Mouse (Mus musculus) stomach, embryonic 15.5 days (tissue): ENCODE measurements around the gene Zfp541. TPM values are rescaled to one million over a fixed set of nuclear protein-coding genes. Genes with fewer than 3 reads are reported as not detected.

Source experiments
- ATAC-seq: fragments of 200-750 bp; cut with Nextera tagmentation; 2 replicates; pipeline ENCODE4 v1.8.0; 2017; ENCODE audit warnings: low read depth, moderate number of reproducible peaks, moderate TSS enrichment; ENCODE audit not compliant: insufficient read depth, low FRiP score
- H3K27ac ChIP-seq: fragments of 300-500 bp; sonication (generic); 2 replicates; pipeline ENCODE4 v1.5.1; 2015; ENCODE audit warnings: mild to moderate bottlenecking, inconsistent platforms
- H3K27me3 ChIP-seq: fragments of 300-500 bp; sonication (generic); replicated peaks from 2 replicates; pipeline ENCODE4 v1.6.1; 2015; ENCODE audit warnings: inconsistent platforms
- H3K36me3 ChIP-seq: fragments of 300-500 bp; sonication (generic); 2 replicates; pipeline ENCODE4 v1.6.1; 2015; ENCODE audit warnings: inconsistent platforms
- H3K4me1 ChIP-seq: fragments of 300-500 bp; sonication (generic); 2 replicates; pipeline ENCODE4 v1.6.1; 2015; ENCODE audit warnings: inconsistent platforms
- H3K4me2 ChIP-seq: fragments of 300-500 bp; sonication (generic); 2 replicates; pipeline ENCODE4 v1.6.1; 2015; ENCODE audit warnings: mild to moderate bottlenecking, inconsistent platforms
- H3K4me3 ChIP-seq: fragments of 300-500 bp; sonication (generic); replicated peaks from 2 replicates; pipeline ENCODE4 v1.5.1; 2015; ENCODE audit warnings: inconsistent platforms
- H3K9ac ChIP-seq: fragments of 300-500 bp; sonication (generic); 2 replicates; pipeline ENCODE4 v1.6.1; 2015; ENCODE audit warnings: inconsistent platforms
- H3K9me3 ChIP-seq: fragments of 300-500 bp; sonication (generic); 2 replicates; pipeline ENCODE4 v1.6.1; 2016; ENCODE audit warnings: inconsistent platforms
- WGBS: fragments of 180-500 bp; shearing (Covaris S2); methylation state at CpG from one replicate; pipeline ENCODE4 v1.1.7; 2015; 5-methylcytosine and 5-hydroxymethylcytosine counted together
- polyA plus RNA-seq: library from polyadenylated mRNA; unstranded; fragments of >200 nt; fragmentation: Nextera tagmentation; extraction: Ambion mirVana; gene quantifications from 2 replicates; pipeline ENCODE4 v1.2.1, GENCODE M21; 2015

Zfp541 gene
- polyA plus RNA-seq, 1 experiment from 2014 or later: 0.10 TPM

DNA sequence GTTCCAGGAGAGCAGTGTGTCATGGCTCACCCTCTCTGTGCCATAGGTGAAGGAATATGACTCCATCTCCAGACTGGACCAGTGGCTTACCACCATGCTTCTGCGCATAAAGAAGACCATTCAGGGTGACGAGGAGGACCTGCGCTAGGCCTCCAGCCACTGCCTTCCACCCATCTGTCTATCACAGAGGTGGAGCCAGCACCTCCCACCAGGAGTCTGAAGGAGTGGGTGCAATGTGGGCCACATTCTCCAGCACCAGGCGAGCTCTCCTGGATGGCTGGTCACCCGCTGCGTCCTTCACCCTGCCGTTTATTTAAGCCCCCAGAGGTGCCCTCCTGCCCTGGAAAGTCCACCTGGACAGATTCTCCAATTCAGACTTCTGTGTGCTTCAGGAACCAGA lies 54.8 kb downstream of the Zfp541 start:
- no peak for ATAC-seq
- H3K4me1 ChIP-seq: peaks cover 4% of the 10 kb centered on the region
- H3K36me3 ChIP-seq: peaks cover 51% of the 10 kb centered on the region

DNA sequence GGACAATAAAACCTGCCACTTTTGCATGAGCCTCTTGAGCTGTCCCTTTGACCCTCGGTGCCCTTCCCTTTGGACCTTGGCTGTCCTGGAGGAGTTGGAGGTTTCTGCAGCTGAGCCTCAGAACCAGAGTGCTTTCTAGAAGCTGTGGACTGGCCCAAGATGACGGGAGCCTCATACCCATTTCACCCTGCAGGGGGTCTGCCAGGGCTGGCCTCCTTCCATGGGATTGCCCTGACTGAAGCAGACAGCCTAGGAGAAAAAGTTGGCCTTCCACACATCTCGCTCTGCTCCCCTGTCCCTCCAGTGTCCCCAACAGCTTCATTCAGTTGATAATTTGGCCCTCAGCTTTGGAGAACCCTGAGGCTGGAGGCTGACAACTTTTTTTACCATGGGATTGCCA lies 55.5 kb downstream of the Zfp541 start:
- no peaks in the 10 kb centered on the region for H3K27me3 ChIP-seq
- H3K9ac ChIP-seq: no peak overlapping the region
- H3K36me3 ChIP-seq: peaks cover 44% of the 10 kb centered on the region
- no peaks in the 10 kb centered on the region for H3K9me3 ChIP-seq
- H3K27ac ChIP-seq: no peak overlapping the region
- H3K4me1 ChIP-seq: peaks cover 4% of the 10 kb centered on the region
- 82% methylated on average over 3 of the region's 3 CpGs for WGBS
- no peak overlapping the region for H3K4me2 ChIP-seq
- ATAC-seq: no peak
- no peak overlapping the region for H3K4me3 ChIP-seq

More for the DNA sequence above, 54.8 kb downstream of the Zfp541 start:
- Histone ChIP-seq H3K4me2 (no peak overlapping the region), H3K4me3 (no peak overlapping the region), H3K9ac (no peak overlapping the region), H3K27ac (no peak overlapping the region), H3K27me3 (no peaks in the 10 kb centered on the region), H3K9me3 (no peaks in the 10 kb centered on the region)
- WGBS: 96% methylated on average over 7 of the region's 7 CpGs

DNA sequence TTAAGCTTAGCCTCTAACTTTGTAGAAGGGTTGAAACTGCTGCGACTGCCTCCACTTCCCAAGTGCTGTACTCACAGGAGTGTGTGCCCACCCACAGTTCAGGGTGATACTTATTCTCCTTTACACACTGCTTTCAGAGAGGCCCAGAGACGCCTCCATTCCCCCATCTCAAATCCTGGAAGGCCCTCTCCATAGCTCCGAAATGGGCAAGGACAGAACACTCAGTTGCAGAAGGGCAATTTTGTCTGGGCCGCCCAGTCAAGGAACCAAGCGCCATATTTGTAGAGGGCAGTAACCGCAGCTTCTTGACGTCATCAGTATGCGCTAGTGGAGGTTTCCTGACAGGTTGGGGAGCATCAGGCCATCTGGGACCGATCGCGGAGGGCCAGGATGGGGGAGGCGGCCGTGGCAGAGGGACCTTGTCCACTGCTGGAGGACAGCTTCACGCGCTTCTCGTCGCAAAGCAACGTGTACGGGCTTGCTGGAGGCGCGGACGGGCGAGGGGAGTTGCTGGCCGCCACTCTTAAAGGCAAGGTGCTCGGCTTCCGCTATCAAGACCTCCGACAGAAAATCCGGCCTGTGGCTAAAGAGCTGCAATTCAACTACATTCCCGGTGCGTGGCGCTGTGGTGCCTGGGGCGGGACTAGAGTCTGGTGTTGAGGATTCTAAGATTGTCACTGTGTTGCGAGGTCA lies 58.1 kb downstream of the Zfp541 start, which contains the start of gene Kptn:
Gene Kptn (plus strand): TSS at position 327 of the 693 bp plus-strand sequence.
- ATAC-seq: peak; percentile 85
- peaks cover 19% of the 10 kb centered on the region for H3K36me3 ChIP-seq

DNA sequence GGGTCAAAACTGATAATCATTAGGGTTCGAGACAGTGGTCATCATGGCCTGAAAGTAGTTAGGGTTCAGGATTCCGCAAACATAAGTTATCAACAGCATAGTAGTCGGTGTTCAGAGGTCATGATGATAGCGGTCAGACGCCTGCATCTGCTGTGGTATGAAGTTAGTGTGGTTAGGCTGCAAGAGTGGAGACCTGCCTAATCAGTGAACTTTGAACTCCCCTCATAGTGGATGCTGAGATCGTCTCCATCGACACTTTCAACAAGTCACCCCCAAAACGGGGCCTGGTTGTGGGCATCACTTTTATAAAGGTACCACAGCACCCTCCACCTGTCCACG lies 58.6 kb downstream of the Zfp541 start:
- peaks cover 15% of the 10 kb centered on the region for H3K36me3 ChIP-seq
- no peaks in the 10 kb centered on the region for H3K27me3 ChIP-seq
- H3K4me2 ChIP-seq: peak overlapping the region; percentile 65
- WGBS: 40% methylated on average over 9 of the region's 9 CpGs
- peak; percentile 11; the same call in 1 of the 2 replicates for ATAC-seq
- no peaks in the 10 kb centered on the region for H3K9me3 ChIP-seq
- H3K9ac ChIP-seq: no peak overlapping the region
- H3K4me3 ChIP-seq: peak overlapping the region; percentile 83
- H3K4me1 ChIP-seq: peaks cover 4% of the 10 kb centered on the region
- H3K27ac ChIP-seq: no peak overlapping the region

More for the DNA sequence above, 58.1 kb downstream of the Zfp541 start, which contains the start of gene Kptn:
- H3K4me1 ChIP-seq: peaks cover 4% of the 10 kb centered on the region
- H3K9me3 ChIP-seq: no peaks in the 10 kb centered on the region
- under 1% methylated on average over 33 of the region's 33 CpGs for WGBS
- H3K9ac ChIP-seq: peak within 1 kb of the TSS; percentile 63; the same call in 1 of the 2 replicates
- H3K27ac ChIP-seq: peak within 1 kb of the TSS; percentile 89
- H3K27me3 ChIP-seq: no peaks in the 10 kb centered on the region
- peak within 1 kb of the TSS; percentile 65 for H3K4me2 ChIP-seq
- H3K4me3 ChIP-seq: peak within 1 kb of the TSS; percentile 83

DNA sequence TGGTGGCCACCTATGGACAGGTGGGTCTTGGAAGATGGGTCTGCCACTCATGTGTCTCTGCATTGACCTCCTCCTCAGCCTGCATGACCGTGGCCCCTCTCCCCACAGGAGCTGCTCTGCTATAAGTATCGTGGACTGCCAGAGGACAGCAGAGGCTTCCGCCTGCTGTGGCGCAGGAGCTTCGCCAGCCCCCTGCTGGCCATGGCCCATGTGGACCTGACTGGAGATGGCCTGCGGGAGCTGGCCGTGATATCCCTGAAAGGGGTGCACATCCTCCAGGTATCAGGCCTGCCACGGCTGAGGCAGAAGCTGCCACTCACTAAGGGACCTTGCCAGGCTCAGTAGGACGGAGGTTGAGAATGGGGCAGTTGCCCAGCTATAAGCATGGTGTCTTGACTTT lies 64.2 kb downstream of the Zfp541 start:
- H3K27me3 ChIP-seq: no peaks in the 10 kb centered on the region
- 78% methylated on average over 9 of the region's 9 CpGs for WGBS
- no peaks in the 10 kb centered on the region for H3K9me3 ChIP-seq
- H3K4me2 ChIP-seq: no peak overlapping the region
- peaks cover 12% of the 10 kb centered on the region; the same call in 1 of the 2 replicates for H3K4me1 ChIP-seq
- no peak for ATAC-seq
- no peak overlapping the region for H3K27ac ChIP-seq
- H3K4me3 ChIP-seq: no peak overlapping the region
- H3K9ac ChIP-seq: no peak overlapping the region
- no peaks in the 10 kb centered on the region for H3K36me3 ChIP-seq

DNA sequence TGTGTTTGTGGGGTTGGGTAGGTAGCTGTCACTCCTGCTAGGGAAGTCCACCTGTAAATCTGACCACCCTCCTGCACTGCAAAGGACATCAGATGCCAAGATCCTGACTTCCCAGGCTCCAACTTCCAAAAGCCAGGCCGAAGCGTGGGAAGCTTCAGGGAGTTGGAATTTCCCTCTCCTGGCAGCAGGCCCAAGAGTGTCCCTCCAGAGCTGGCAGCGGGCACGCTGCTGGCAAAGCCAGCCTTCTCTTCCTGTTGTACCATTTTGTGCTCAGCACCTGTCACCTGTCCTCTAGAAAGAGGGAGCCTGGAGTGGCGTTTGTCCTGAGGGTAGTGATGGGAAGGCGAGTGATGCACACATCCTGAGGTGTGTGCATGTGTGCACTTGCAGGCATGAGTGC lies 66.7 kb downstream of the Zfp541 start:
- H3K9me3 ChIP-seq: no peaks in the 10 kb centered on the region
- no peaks in the 10 kb centered on the region for H3K27me3 ChIP-seq
- 83% methylated on average over 6 of the region's 6 CpGs for WGBS
- no peak overlapping the region for H3K27ac ChIP-seq
- H3K4me1 ChIP-seq: peaks cover 24% of the 10 kb centered on the region; the same call in 1 of the 2 replicates
- H3K4me3 ChIP-seq: no peak overlapping the region
- no peak for ATAC-seq
- no peaks in the 10 kb centered on the region for H3K36me3 ChIP-seq
- no peak overlapping the region for H3K4me2 ChIP-seq
- no peak overlapping the region for H3K9ac ChIP-seq

DNA sequence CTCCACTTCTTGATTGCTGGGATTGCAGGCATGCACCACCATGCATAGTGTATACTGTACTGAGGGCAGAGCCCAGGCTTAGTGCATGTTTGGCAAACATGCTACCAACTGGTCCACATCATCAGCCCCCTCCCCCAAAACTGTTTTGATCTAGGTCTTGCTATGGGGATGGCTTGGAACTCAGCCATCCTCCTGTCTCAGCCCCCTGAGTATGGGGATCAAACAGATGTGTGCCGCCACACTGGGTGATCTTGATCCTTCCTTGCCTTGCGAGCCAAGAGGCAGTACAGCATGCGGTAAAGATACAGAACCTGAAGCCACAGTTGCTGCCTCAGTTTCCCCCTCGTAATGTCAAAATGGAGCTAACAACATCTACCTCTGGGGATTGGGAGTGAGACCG lies 67.3 kb downstream of the Zfp541 start:
- ATAC-seq: no peak
- H3K27ac ChIP-seq: no peak overlapping the region
- no peaks in the 10 kb centered on the region for H3K36me3 ChIP-seq
- no peaks in the 10 kb centered on the region for H3K27me3 ChIP-seq
- 62% methylated on average over 5 of the region's 5 CpGs for WGBS
- no peak overlapping the region for H3K4me3 ChIP-seq
- H3K4me2 ChIP-seq: peak overlapping the region; percentile 69; the same call in 1 of the 2 replicates
- H3K4me1 ChIP-seq: peaks cover 24% of the 10 kb centered on the region; the same call in 1 of the 2 replicates
- no peak overlapping the region for H3K9ac ChIP-seq
- no peaks in the 10 kb centered on the region for H3K9me3 ChIP-seq

DNA sequence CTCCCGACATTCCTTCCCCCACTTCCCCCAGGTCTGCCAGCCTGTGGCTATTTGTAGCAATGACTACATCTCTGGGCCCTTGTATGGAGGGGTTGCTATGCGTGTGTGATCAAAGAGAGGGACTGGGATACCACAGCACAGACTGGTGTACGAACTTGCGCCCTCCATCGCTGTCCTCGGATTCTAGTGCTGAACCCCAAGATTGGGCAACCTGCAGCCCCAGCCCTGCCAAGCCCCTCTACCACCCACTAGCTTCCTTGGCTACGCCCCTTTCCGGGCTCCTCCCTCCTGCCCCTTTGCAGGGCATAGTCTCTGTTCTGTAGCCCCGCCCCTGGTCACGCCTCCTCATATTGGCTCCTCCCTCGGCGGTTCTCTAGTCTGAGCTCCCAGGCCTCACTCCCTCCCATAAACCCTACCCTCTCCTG lies 67.8 kb downstream of the Zfp541 start, which contains the start of gene Slc8a2:
Gene Slc8a2 (plus strand): TSS at position 406 of the 425 bp plus-strand sequence.
- H3K27me3 ChIP-seq: no peaks in the 10 kb centered on the region
- 1% methylated on average over 12 of the region's 12 CpGs for WGBS
- peak within 1 kb of the TSS; percentile 56 for H3K4me3 ChIP-seq
- H3K9me3 ChIP-seq: no peaks in the 10 kb centered on the region
- no peaks in the 10 kb centered on the region for H3K36me3 ChIP-seq
- peak; percentile 75 for ATAC-seq
- H3K4me1 ChIP-seq: peaks cover 24% of the 10 kb centered on the region; the same call in 1 of the 2 replicates
- peak within 1 kb of the TSS; percentile 75 for H3K27ac ChIP-seq
- peak within 1 kb of the TSS; percentile 69 for H3K4me2 ChIP-seq
- peak within 1 kb of the TSS; percentile 43; the same call in 1 of the 2 replicates for H3K9ac ChIP-seq

DNA sequence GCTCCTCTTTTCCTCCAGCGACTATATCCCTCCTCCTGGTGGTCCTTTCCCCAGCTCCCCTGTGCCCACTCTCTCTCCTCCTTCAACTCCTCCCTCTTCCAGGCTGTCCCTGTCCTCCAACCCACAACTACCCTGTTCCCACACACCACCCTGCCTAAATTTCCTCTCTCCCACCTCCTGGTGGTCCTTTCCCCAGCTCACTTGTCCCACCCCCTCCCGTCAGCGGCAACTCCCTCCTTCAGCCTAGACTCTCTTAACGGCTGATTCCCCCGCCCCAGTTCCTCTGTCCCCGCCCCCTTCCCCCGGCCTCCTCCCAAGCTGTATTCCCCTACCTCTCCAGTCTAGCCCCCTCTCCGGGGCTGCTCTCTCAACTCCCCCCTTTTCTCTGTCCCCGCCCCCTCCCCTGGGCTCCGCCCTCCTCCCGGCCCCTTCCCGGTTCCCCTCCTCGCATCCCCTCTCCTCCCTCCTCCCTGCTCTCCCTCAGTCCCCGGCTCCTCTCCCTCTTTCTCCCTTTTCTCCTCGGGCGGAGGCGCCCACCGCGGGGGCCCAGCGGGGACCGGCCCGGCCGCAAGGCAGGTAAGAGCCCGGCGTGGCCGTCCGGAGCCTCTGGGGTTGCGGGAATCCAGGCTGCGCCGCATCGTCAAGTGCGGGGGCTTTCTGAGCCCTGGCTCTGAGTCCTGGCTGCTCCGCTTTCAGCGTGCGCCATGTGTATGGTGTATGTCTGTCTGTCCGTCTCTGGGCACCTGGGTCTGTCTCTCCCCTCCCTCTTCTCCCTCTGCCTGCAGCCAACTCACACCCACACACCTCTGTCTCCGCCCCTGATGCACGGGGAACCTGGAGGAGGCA lies 68.5 kb downstream of the Zfp541 start:
- H3K27ac ChIP-seq: peak overlapping the region; percentile 75
- H3K4me1 ChIP-seq: peaks cover 24% of the 10 kb centered on the region; the same call in 1 of the 2 replicates
- peak overlapping the region; percentile 43; the same call in 1 of the 2 replicates for H3K9ac ChIP-seq
- no peaks in the 10 kb centered on the region for H3K27me3 ChIP-seq
- peak; percentile 83 for ATAC-seq
- no peaks in the 10 kb centered on the region for H3K36me3 ChIP-seq
- peak overlapping the region; percentile 69 for H3K4me2 ChIP-seq
- 1% methylated on average over 37 of the region's 38 CpGs for WGBS
- no peaks in the 10 kb centered on the region for H3K9me3 ChIP-seq
- peak overlapping the region; percentile 56 for H3K4me3 ChIP-seq

DNA sequence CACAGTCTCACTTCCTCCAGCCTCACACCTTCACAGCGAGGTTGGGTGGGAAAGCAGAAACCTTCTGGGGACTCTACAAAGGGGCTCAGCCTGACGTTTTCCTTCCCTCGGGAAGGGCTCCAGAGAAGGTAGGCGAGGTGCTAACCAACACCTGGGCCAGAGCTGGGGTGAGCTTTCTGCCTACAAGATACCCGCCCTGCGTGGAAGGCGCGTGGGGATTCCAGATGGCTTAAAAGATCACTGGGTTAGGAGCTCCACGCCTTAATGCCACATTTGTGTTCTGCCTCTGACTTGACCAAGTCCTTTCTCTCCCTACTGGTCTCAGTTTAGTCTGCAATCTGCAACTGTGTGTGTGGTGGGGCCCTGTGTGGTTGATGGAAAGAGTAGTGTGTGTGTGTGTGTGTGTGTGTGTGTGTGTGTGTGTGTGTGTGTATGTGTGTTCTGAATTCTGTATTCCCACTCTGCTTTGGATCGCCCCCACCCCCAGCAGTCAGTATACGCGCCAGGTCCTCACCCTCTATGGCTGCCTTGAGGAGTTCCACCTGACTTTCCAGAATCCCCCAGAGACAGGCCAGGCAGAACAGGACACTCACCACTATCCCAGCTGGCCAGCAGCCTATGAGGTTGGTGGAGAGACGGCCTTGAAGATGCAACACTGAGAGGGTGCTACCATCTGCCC lies 69.5 kb downstream of the Zfp541 start:
- peak overlapping the region; percentile 69 for H3K4me2 ChIP-seq
- ATAC-seq: no peak
- H3K9ac ChIP-seq: no peak overlapping the region
- H3K4me3 ChIP-seq: peak overlapping the region; percentile 56
- no peak overlapping the region for H3K27ac ChIP-seq
- no peaks in the 10 kb centered on the region for H3K9me3 ChIP-seq
- no peaks in the 10 kb centered on the region for H3K27me3 ChIP-seq
- H3K36me3 ChIP-seq: no peaks in the 10 kb centered on the region
- H3K4me1 ChIP-seq: peaks cover 24% of the 10 kb centered on the region; the same call in 1 of the 2 replicates
- 18% methylated on average over 13 of the region's 13 CpGs for WGBS

DNA sequence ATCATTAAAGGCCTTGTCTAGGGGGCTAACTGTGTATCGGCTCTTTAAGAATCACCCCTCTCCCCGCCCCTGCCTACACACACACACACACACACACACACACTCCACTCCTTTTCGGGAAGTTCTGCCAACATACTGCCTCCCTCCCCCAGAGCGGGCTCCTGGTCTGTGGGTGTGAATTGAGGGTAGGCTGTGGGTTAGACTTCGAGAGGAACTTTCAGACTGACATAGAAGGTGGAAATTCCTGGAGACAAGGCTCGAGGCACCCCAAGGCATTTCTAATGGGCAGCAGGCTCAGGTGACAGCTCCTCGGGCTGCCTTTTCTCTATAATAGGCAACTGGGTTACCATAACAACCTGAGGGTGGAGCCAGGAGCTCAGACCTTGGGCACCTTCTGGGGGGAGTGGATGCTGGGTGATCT lies 70.6 kb downstream of the Zfp541 start:
- no peak overlapping the region for H3K4me3 ChIP-seq
- no peaks in the 10 kb centered on the region for H3K27me3 ChIP-seq
- H3K4me2 ChIP-seq: no peak overlapping the region
- WGBS: 5% methylated on average over 7 of the region's 7 CpGs
- H3K4me1 ChIP-seq: peaks cover 24% of the 10 kb centered on the region; the same call in 1 of the 2 replicates
- H3K27ac ChIP-seq: no peak overlapping the region
- H3K9ac ChIP-seq: no peak overlapping the region
- no peak for ATAC-seq
- H3K9me3 ChIP-seq: no peaks in the 10 kb centered on the region
- no peaks in the 10 kb centered on the region for H3K36me3 ChIP-seq
